Mouse (Mus musculus) stomach, postnatal 0 days (tissue): ENCODE results near the gene Gorasp1.

ENCODE experiments used
- CTCF ChIP-seq: IDR thresholded peaks from 2 replicates; pipeline ENCODE4 v1.5.1; 2016; ENCODE audit warnings: antibody characterized with exemption, low read depth, mild to moderate bottlenecking, moderate library complexity
- EP300 ChIP-seq: optimal IDR thresholded peaks from 2 replicates; pipeline ENCODE3; 2016; ENCODE audit warnings: antibody characterized with exemption

GRCm38 (mm10) chr9:119983585-119984535 is 46.5 kb upstream of the Gorasp1 start:
- peak; percentile 10; the same call in 1 of the 2 replicates for TF ChIP-seq CTCF
- TF ChIP-seq EP300: no peak
